Mouse (Mus musculus): ENCODE measurements at regions not wholly inside any gene's neighbourhood (a gene's known extent, or its start where the extent isn't known, plus 50 kb on each side); places are given as distances from the start of the nearest gene placed in this dataset.

DNA sequence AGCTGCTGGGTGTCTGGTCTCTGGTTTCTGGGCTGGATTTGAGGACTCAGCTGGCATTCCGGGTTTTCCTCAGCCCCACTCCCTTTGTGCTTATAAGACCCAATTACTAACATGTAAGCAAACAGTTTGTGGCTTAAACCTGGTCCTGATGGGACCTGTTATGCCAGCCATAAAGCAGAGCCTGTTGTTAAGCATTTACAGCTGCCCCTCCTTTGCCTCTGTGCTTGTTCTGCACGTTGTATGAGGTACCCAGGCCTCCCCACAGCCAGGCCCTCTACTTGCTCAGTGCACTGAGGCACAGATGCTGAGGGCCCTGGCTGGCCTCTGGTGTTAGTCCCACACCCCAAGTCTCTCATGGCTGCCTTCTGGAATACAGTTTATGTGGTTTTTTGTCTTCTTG, 147.2 kb upstream of the Camk1g start:
- no peak for ATAC-seq
- Histone ChIP-seq H3K9me3 (replicated peaks; ENCODE audit: control insufficient read depth, low read length, poor library complexity, severe bottlenecking) (no peaks in the 10 kb centered on the region), H3K36me3 (ENCODE audit: control insufficient read depth, insufficient read depth, low read length) (no peaks in the 10 kb centered on the region), H3K4me3 (ENCODE audit: low read depth, low read length) (no peak overlapping the region), H3K9ac (ENCODE audit: low read depth, low read length) (no peak overlapping the region), H3K27me3 (ENCODE audit: control insufficient read depth, insufficient read depth, low read depth, low read length) (no peaks in the 10 kb centered on the region), H3K4me1 (ENCODE audit: control insufficient read depth, insufficient read depth, low read length) (no peaks in the 10 kb centered on the region), H3K4me2 (ENCODE audit: low read length) (no peak overlapping the region), H3K27ac (ENCODE audit: low read length) (no peak overlapping the region)
- WGBS: 69% methylated on average over 2 of the region's 2 CpGs

- Histone ChIP-seq H3K27ac (ENCODE audit: low read length) (no peak overlapping the region), H3K27me3 (ENCODE audit: control insufficient read depth, insufficient read depth, low read depth, low read length) (no peaks in the 10 kb centered on the region), H3K36me3 (ENCODE audit: control insufficient read depth, insufficient read depth, low read length) (no peaks in the 10 kb centered on the region), H3K9me3 (replicated peaks; ENCODE audit: control insufficient read depth, low read length, poor library complexity, severe bottlenecking) (no peaks in the 10 kb centered on the region), H3K4me3 (ENCODE audit: low read depth, low read length) (no peak overlapping the region), H3K9ac (ENCODE audit: low read depth, low read length) (no peak overlapping the region), H3K4me2 (ENCODE audit: low read length) (no peak overlapping the region), H3K4me1 (ENCODE audit: control insufficient read depth, insufficient read depth, low read length) (no peaks in the 10 kb centered on the region)
- WGBS: 62% methylated on average over 3 of the region's 3 CpGs
- ATAC-seq: no peak
Observed at GRCm38 (mm10) chr1:193516395-193516794, 146.3 kb upstream of the Camk1g start.

- no peak for ATAC-seq
- Histone ChIP-seq H3K9me3 (replicated peaks; ENCODE audit: control insufficient read depth, low read length, poor library complexity, severe bottlenecking) (no peaks in the 10 kb centered on the region), H3K27ac (ENCODE audit: low read length) (no peak overlapping the region), H3K36me3 (ENCODE audit: control insufficient read depth, insufficient read depth, low read length) (no peaks in the 10 kb centered on the region), H3K27me3 (ENCODE audit: control insufficient read depth, insufficient read depth, low read depth, low read length) (no peaks in the 10 kb centered on the region), H3K4me1 (ENCODE audit: control insufficient read depth, insufficient read depth, low read length) (no peaks in the 10 kb centered on the region), H3K4me2 (ENCODE audit: low read length) (no peak overlapping the region), H3K9ac (ENCODE audit: low read depth, low read length) (no peak overlapping the region), H3K4me3 (ENCODE audit: low read depth, low read length) (no peak overlapping the region)
- WGBS: 48% methylated on average over 9 of the region's 9 CpGs
Observed at GRCm38 (mm10) chr1:193513929-193514710, 144.0 kb upstream of the Camk1g start.

GRCm38 (mm10) chr1:193510066-193510793, 140.1 kb upstream of the Camk1g start:
- Histone ChIP-seq H3K9me3 (replicated peaks; ENCODE audit: control insufficient read depth, low read length, poor library complexity, severe bottlenecking) (no peaks in the 10 kb centered on the region), H3K9ac (ENCODE audit: low read depth, low read length) (no peak overlapping the region), H3K36me3 (ENCODE audit: control insufficient read depth, insufficient read depth, low read length) (no peaks in the 10 kb centered on the region), H3K4me3 (ENCODE audit: low read depth, low read length) (no peak overlapping the region), H3K27me3 (ENCODE audit: control insufficient read depth, insufficient read depth, low read depth, low read length) (no peaks in the 10 kb centered on the region), H3K4me1 (ENCODE audit: control insufficient read depth, insufficient read depth, low read length) (no peaks in the 10 kb centered on the region), H3K4me2 (ENCODE audit: low read length) (no peak overlapping the region), H3K27ac (ENCODE audit: low read length) (no peak overlapping the region)
- WGBS: 45% methylated on average over 8 of the region's 8 CpGs
- ATAC-seq: no peak

- Histone ChIP-seq H3K9me3 (replicated peaks; ENCODE audit: control insufficient read depth, low read length, poor library complexity, severe bottlenecking) (no peaks in the 10 kb centered on the region), H3K4me1 (ENCODE audit: control insufficient read depth, insufficient read depth, low read length) (peaks cover 4% of the 10 kb centered on the region), H3K4me3 (ENCODE audit: low read depth, low read length) (no peak overlapping the region), H3K9ac (ENCODE audit: low read depth, low read length) (no peak overlapping the region), H3K36me3 (ENCODE audit: control insufficient read depth, insufficient read depth, low read length) (no peaks in the 10 kb centered on the region), H3K4me2 (ENCODE audit: low read length) (no peak overlapping the region), H3K27me3 (ENCODE audit: control insufficient read depth, insufficient read depth, low read depth, low read length) (no peaks in the 10 kb centered on the region), H3K27ac (ENCODE audit: low read length) (no peak overlapping the region)
- no peak for ATAC-seq
Observed at GRCm38 (mm10) chr1:193508271-193508670, 138.2 kb upstream of the Camk1g start.

DNA sequence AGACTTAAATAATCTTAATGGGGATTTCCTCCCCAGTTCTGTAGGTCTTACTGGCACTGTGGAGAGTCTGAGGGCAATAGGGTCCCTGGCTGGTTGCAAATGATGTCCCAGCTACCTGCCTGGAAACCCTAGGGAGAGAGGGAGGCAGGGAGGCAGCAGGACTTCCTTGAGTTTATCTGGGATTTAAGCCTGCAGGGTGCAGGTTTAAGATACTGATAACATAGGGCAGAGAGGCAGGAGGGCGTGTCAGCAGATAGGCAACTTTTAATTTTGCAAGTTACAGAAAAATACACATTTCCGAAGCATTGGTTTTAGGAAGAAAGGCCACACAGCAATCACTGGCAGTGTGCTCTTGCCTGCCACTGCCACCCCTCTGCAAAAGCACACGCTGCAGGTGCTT, 136.9 kb upstream of the Camk1g start:
- no peak for ATAC-seq
- H3K9ac ChIP-seq (ENCODE audit: low read depth, low read length): no peak overlapping the region
- no peak overlapping the region for H3K27ac ChIP-seq (ENCODE audit: low read length)
- H3K36me3 ChIP-seq (ENCODE audit: control insufficient read depth, insufficient read depth, low read length): no peaks in the 10 kb centered on the region
- no peak overlapping the region for H3K4me3 ChIP-seq (ENCODE audit: low read depth, low read length)
- H3K9me3 ChIP-seq (replicated peaks; ENCODE audit: control insufficient read depth, low read length, poor library complexity, severe bottlenecking): no peaks in the 10 kb centered on the region
- H3K27me3 ChIP-seq (ENCODE audit: control insufficient read depth, insufficient read depth, low read depth, low read length): no peaks in the 10 kb centered on the region
- WGBS: 73% methylated on average over 3 of the region's 3 CpGs
- peaks cover 4% of the 10 kb centered on the region for H3K4me1 ChIP-seq (ENCODE audit: control insufficient read depth, insufficient read depth, low read length)
- H3K4me2 ChIP-seq (ENCODE audit: low read length): no peak overlapping the region

DNA sequence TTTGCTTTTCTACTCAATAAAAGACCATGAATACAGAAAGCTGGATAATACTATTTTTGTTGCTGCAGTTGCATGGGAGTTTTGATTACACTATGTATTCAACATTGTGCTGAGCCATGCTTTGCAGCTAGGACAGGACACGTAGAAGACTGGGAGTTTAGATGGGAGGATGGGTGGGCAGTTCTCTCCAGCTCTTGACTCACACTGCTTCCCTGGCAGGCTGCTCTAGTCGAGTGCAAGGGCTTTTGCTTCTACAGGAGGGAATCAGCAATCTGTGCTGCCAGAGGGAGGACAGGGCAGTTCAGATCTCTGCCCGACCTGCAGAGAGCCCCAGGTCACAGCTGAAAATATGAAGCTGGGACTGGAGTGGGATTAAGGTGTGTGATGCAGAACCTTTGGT, 135.3 kb upstream of the Camk1g start:
- Histone ChIP-seq H3K4me1 (ENCODE audit: control insufficient read depth, insufficient read depth, low read length) (peaks cover 4% of the 10 kb centered on the region), H3K4me2 (ENCODE audit: low read length) (no peak overlapping the region), H3K9me3 (replicated peaks; ENCODE audit: control insufficient read depth, low read length, poor library complexity, severe bottlenecking) (no peaks in the 10 kb centered on the region), H3K4me3 (ENCODE audit: low read depth, low read length) (no peak overlapping the region), H3K36me3 (ENCODE audit: control insufficient read depth, insufficient read depth, low read length) (no peaks in the 10 kb centered on the region), H3K27ac (ENCODE audit: low read length) (no peak overlapping the region), H3K27me3 (ENCODE audit: control insufficient read depth, insufficient read depth, low read depth, low read length) (no peaks in the 10 kb centered on the region), H3K9ac (ENCODE audit: low read depth, low read length) (no peak overlapping the region)
- no peak for ATAC-seq
- WGBS: 28% methylated on average over 3 of the region's 3 CpGs

DNA sequence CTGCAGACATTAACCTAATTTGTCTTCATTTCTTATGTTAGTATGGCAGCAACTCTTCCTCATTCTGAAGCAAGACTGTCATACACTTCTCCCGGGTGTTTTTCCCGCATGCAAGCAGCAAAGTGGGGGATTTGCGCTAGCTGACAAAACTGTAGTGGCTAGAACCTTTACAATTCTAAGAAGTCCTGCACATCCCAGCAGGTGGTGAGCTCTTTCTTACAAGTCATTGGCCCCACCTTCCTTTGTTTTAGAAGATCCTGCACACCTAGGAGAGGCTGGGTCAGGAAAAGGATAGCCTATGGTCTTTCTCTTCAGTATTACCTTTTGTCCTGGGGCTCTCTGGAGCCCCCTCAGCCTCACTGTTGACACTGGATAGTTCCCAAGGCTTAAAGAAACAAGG, 134.5 kb upstream of the Camk1g start:
- Histone ChIP-seq H3K4me3 (ENCODE audit: low read depth, low read length) (no peak overlapping the region), H3K9me3 (replicated peaks; ENCODE audit: control insufficient read depth, low read length, poor library complexity, severe bottlenecking) (no peaks in the 10 kb centered on the region), H3K9ac (ENCODE audit: low read depth, low read length) (no peak overlapping the region), H3K4me1 (ENCODE audit: control insufficient read depth, insufficient read depth, low read length) (peaks cover 4% of the 10 kb centered on the region), H3K27ac (ENCODE audit: low read length) (no peak overlapping the region), H3K27me3 (ENCODE audit: control insufficient read depth, insufficient read depth, low read depth, low read length) (no peaks in the 10 kb centered on the region), H3K4me2 (ENCODE audit: low read length) (no peak overlapping the region), H3K36me3 (ENCODE audit: control insufficient read depth, insufficient read depth, low read length) (no peaks in the 10 kb centered on the region)
- WGBS: 49% methylated on average over 3 of the region's 3 CpGs
- no peak for ATAC-seq

- peaks cover 4% of the 10 kb centered on the region for H3K4me1 ChIP-seq (ENCODE audit: control insufficient read depth, insufficient read depth, low read length)
- WGBS: 34% methylated on average over 3 of the region's 3 CpGs
- H3K27ac ChIP-seq (ENCODE audit: low read length): no peak overlapping the region
- no peak overlapping the region for H3K4me3 ChIP-seq (ENCODE audit: low read depth, low read length)
- no peak overlapping the region for H3K4me2 ChIP-seq (ENCODE audit: low read length)
- no peak overlapping the region for H3K9ac ChIP-seq (ENCODE audit: low read depth, low read length)
- peak; percentile 43; the same call in 1 of the 2 replicates for ATAC-seq
- no peaks in the 10 kb centered on the region for H3K27me3 ChIP-seq (ENCODE audit: control insufficient read depth, insufficient read depth, low read depth, low read length)
- no peaks in the 10 kb centered on the region for H3K9me3 ChIP-seq (replicated peaks; ENCODE audit: control insufficient read depth, low read length, poor library complexity, severe bottlenecking)
- no peaks in the 10 kb centered on the region for H3K36me3 ChIP-seq (ENCODE audit: control insufficient read depth, insufficient read depth, low read length)
Observed at GRCm38 (mm10) chr1:193503624-193504325, 133.7 kb upstream of the Camk1g start.

All from midbrain, embryonic 16.5 days (tissue).